Mouse (Mus musculus) megakaryocyte, embryonic 14.5 days (primary cell): ENCODE data around the gene Ift20. TPM values are rescaled to one million over a fixed set of nuclear protein-coding genes. Genes with fewer than 3 reads are reported as not detected.

Source experiments
- H3K27me3 ChIP-seq: replicated peaks from 2 replicates; pipeline ENCODE3; 2012; ENCODE audit warnings: inconsistent platforms
- H3K36me3 ChIP-seq: replicated peaks from 2 replicates; pipeline ENCODE3; 2012; ENCODE audit warnings: low read length, inconsistent platforms, mixed read lengths
- H3K4me1 ChIP-seq: 2 replicates; pipeline ENCODE4 v1.6.1; 2012; ENCODE audit warnings: inconsistent platforms
- H3K4me3 ChIP-seq: replicated peaks from 2 replicates; pipeline ENCODE3; 2012; ENCODE audit warnings: moderate library complexity, mild to moderate bottlenecking, inconsistent platforms
- H3K9me3 ChIP-seq: 2 replicates; pipeline ENCODE4 v1.6.1; 2012; ENCODE audit warnings: inconsistent platforms
- FLI1 ChIP-seq: IDR thresholded peaks from 2 replicates; pipeline ENCODE4 v1.6.1; 2012; ENCODE audit warnings: low read length, inconsistent platforms, mixed read lengths
- GATA1 ChIP-seq: IDR thresholded peaks from 3 replicates; pipeline ENCODE4 v1.6.1; 2012; ENCODE audit warnings: mixed read lengths, low read length, inconsistent platforms, borderline replicate concordance
- polyA plus RNA-seq: library from polyadenylated mRNA; stranded (reverse); fragments of >175 nt; gene quantifications from 2 replicates; pipeline ENCODE4 v1.2.3, GENCODE M21; 2012; ENCODE audit warnings: low replicate concordance; ENCODE audit not compliant: insufficient read depth

The Ift20 gene
- polyA plus RNA-seq, 1 experiment = 119 TPM

DNA sequence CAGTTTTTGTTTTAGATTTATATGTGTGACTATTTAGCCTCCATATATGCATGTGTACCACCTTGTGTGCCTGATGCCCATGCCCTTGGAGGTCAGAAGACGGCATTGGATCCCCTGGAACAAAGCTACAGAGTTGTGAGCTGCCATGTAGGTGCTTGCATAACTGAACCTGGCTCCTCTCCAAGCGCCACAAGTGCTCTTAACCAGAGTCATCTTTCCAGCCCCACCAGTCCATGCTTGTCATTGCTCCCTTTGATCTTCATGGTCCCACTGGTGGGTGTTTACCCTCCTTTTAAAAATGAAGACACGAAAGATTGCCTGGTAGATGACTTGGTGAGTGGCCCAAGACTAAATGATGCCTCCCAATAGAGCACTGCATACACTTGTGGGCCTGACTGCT lies 4.2 kb downstream of the Ift20 start:
- TF ChIP-seq FLI1 = no peak
- TF ChIP-seq GATA1 = no peak
- Histone ChIP-seq H3K4me3 (no peak overlapping the region), H3K4me1 (peaks cover 50% of the 10 kb centered on the region), H3K36me3 (peaks cover 65% of the 10 kb centered on the region), H3K27me3 (no peaks in the 10 kb centered on the region), H3K9me3 (no peaks in the 10 kb centered on the region)

DNA sequence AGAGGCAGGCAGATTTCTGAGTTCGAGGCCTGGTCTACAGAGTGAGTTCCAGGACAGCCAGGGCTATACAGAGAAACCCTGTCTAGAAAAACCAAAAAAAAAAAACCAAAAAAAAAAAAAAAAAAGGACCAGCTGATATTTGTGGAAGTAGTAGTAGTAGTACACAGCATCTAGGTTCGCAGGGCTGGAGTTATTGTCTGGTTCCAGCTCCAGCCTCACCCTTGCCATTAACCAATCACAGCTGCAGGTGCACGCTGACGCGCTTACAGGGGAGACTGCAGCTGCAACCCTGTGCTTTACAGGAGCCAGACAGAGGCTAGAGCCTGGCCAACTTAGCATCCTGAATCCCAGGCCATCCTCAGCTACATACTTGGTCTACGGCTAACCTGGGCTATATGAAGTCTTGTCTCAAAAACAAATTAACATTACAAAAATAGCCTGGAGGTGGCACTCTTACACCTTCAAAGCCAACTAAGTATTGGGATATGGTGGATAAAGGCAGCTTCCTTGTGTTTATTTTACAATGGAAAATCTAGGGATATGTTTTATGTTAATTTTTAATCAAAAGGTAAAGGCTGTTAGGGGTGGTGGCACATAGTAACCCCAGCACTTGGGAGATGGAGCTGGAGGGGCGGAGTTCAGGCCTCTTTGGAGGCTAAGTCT lies 8.4 kb downstream of the Ift20 start:
- Histone ChIP-seq H3K36me3 (peaks cover 68% of the 10 kb centered on the region), H3K4me1 (peaks cover 46% of the 10 kb centered on the region), H3K27me3 (no peaks in the 10 kb centered on the region), H3K9me3 (no peaks in the 10 kb centered on the region), H3K4me3 (no peak overlapping the region)
- TF ChIP-seq GATA1 (no peak), FLI1 (no peak)

DNA sequence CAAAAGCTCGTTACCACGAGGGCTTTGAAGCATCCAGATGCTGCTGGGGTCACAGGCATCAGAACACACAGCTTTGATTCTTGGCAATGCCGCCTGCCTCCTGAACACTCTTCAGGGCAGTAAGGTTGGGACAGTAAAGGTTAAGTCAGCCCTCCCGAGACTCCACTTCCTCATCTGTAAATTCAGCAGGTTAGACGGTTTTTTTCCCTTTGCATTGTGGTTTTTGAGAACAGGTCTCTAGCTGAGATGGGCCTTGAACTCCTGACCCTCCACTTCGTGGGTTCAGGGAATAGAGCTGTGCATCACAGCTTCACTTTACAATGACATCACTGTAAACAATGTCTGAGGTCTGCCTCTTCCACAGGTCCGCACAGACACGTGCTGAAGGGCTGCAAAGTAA lies 9.0 kb downstream of the Ift20 start:
- no peak for TF ChIP-seq GATA1
- no peak for TF ChIP-seq FLI1

DNA sequence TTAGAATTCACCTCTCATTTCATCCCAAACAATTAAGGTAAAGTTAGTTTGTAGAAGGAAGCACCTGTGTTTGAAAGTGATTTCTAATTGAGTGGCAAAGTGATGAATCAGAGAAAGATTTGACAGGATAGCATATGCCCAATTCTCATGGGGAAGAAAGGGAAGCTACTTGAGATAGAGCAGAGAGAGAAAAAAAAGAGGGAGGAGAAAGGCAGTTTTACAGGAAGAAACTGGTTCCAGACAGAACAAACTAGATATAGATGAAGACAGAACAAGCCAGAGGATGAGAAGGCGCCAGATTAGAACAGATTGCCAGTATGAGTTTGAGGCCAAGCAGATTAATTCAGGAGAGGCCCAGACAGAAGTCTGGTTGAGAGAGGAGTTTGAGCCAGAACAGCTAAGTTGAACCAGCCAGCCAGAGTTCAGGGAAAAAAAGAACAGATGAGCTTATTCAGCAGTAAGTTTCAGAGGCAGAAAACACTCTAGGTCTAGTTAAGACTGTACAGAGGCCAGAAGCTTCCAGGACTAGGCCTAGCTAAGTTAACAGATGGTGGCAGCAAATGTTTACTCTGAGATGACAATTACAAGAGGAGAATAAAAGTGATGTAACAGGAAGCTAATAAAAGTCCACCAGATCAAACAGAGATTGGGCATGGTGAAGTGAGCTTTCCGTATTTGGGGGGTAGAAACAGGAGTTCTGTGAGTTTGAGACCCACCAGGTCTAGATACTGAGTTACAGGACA lies 11.7 kb downstream of the Ift20 start:
- peaks cover 44% of the 10 kb centered on the region for H3K36me3 ChIP-seq
- H3K9me3 ChIP-seq = no peaks in the 10 kb centered on the region
- H3K4me3 ChIP-seq = no peak overlapping the region
- H3K4me1 ChIP-seq = peaks cover 72% of the 10 kb centered on the region
- TF ChIP-seq GATA1 (no peak), FLI1 (no peak)
- H3K27me3 ChIP-seq = no peaks in the 10 kb centered on the region

More for the DNA sequence above, 9.0 kb downstream of the Ift20 start:
- H3K4me3 ChIP-seq = no peak overlapping the region
- peaks cover 51% of the 10 kb centered on the region for H3K4me1 ChIP-seq
- peaks cover 62% of the 10 kb centered on the region for H3K36me3 ChIP-seq
- H3K27me3 ChIP-seq = no peaks in the 10 kb centered on the region
- no peaks in the 10 kb centered on the region for H3K9me3 ChIP-seq

DNA sequence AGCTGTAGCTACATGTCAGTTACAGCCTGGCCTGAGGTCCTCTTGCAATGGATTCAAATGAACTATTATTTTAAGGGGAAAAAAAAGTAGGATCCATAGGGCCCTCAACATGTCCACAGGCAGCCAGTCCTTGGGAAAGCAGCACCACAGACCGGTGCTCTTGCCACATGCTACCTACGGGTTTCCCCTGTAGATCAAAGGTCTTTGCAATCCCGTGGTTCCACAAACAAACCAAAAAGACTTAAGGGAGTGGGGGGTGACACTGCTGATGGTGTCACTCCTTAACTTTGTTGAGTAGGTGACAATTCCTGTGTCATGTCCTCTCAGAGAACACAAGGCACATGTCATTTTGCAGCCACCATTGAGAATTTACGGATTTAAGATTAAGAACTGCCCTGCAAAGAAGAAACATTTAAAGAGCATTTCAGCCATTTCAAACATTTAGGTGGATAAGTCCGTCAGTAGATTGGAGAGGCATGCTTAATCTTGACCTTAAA lies 13.4 kb downstream of the Ift20 start:
- H3K4me1 ChIP-seq = peaks cover 70% of the 10 kb centered on the region
- peaks cover 40% of the 10 kb centered on the region for H3K36me3 ChIP-seq
- peaks cover 6% of the 10 kb centered on the region for H3K9me3 ChIP-seq
- no peaks in the 10 kb centered on the region for H3K27me3 ChIP-seq
- no peak for TF ChIP-seq FLI1
- no peak for TF ChIP-seq GATA1
- peak overlapping the region; percentile 91 for H3K4me3 ChIP-seq

DNA sequence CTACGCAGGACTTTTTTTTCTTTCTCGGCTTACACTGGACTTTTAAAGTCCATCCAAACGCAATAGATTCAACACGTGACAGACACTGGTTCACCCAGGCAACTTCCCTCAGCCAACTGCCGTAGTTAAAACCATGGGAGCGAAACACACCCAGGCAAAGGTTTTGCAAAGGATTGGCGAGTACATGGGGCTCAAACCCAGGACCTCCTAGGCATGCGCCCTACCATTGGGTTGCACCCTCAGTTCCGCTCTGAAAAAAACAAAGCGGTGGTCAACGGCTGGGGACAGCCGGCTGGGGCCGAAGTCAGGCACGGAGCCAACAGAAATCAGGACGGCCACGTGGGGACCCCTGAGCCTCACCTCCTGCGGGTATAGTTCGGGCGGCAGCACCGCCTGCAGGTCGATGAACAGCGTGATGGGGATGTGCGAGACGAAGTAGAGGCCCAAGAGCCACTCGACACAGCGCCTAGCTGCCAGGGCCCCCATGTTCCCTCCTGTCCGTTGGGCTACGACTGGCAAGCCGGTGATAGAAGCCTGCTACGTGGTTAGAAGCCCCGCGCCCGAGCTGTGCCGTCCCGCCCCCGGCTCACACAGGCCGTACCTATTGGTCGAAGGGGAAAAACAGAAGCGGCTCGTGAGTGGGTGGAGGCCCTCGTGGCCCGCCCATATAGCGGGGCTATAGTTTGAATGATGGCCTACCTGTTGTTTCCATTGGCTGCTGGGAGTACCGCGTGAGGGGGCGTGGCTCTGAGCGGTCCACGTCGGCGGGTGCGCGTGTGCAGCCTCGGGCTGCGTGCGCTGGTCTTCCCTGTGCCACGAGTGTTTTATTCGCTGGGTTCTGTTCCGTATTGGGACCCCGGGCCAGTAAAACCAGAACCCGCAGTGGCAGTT lies 14.3 kb downstream of the Ift20 start, which contains the start of gene Tmem97:
TSS of gene Tmem97 (minus strand) at position 610 of the 891 bp plus-strand sequence.
- H3K4me1 ChIP-seq = peaks cover 64% of the 10 kb centered on the region

DNA sequence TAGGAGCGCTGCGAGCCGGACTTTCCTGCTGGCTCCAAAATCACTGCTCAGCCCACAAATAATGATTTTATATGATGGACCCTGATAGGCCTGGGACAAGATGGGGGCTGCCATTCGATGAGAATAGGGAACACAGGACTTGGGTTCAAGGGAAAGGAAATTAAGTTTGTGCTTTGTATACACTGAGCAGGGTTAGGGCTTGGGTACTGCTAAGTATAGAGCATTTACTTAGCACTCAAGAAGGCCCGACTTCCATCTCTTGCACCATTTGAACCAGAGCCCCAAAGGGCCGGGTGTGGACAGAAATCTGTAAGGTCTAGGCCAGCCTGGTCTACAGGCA lies 14.9 kb downstream of the Ift20 start:
- H3K4me3 ChIP-seq = peak overlapping the region; percentile 91
- H3K9me3 ChIP-seq = peaks cover 6% of the 10 kb centered on the region
- no peaks in the 10 kb centered on the region for H3K27me3 ChIP-seq
- H3K36me3 ChIP-seq = peaks cover 40% of the 10 kb centered on the region
- H3K4me1 ChIP-seq = peaks cover 66% of the 10 kb centered on the region
- TF ChIP-seq FLI1 (no peak), GATA1 (no peak)

More for the DNA sequence above, 14.3 kb downstream of the Ift20 start, which contains the start of gene Tmem97:
- H3K36me3 ChIP-seq = peaks cover 40% of the 10 kb centered on the region
- H3K4me3 ChIP-seq = peak within 1 kb of the TSS; percentile 91
- H3K9me3 ChIP-seq = peaks cover 6% of the 10 kb centered on the region
- no peak for TF ChIP-seq GATA1
- no peak for TF ChIP-seq FLI1
- H3K27me3 ChIP-seq = no peaks in the 10 kb centered on the region

DNA sequence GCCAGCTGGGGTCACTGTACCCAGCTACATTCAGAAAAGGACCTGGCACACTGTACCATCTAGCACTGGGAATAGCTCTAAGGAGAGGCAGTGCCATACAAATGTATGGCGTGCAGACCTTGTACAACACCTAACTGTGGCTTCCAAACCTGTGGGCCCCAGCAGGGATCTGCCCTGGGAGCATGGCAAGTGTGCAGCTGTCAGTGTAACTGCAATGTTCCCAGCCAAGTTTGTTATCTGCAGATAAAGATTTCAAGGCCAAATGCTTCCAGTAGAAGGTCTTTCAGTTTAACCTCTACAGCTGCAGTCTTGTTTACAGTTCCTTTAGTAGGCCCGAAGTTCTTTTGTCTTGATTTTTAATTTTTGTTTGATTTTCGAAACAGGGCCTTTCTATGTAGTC lies 19.5 kb downstream of the Ift20 start:
- TF ChIP-seq GATA1 (no peak), FLI1 (no peak)
- Histone ChIP-seq H3K27me3 (no peaks in the 10 kb centered on the region), H3K4me3 (no peak overlapping the region), H3K9me3 (peaks cover 6% of the 10 kb centered on the region), H3K4me1 (peaks cover 69% of the 10 kb centered on the region), H3K36me3 (peaks cover 61% of the 10 kb centered on the region)

DNA sequence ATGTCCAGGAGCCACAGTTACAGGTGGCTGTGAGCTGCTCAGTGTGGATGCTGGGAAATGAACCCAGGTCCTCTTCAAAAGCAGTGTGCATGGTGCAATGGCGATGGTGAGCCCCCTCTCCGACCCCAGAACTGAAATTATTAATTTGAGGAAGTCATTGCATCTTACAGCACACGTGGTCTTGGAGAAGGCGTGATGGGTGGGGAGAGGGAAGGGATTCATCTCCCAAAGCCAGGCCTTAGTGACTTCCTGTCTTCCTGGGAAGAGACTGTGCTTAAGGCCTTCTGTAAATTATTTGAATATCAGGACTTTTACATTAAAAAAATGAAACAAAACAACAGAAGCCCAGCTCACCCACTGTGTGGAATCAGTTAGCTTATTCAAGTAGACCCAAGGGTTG lies 19.9 kb downstream of the Ift20 start:
- Histone ChIP-seq H3K4me1 (peaks cover 69% of the 10 kb centered on the region), H3K27me3 (no peaks in the 10 kb centered on the region), H3K4me3 (no peak overlapping the region), H3K9me3 (peaks cover 6% of the 10 kb centered on the region), H3K36me3 (peaks cover 65% of the 10 kb centered on the region)
- TF ChIP-seq GATA1 (no peak), FLI1 (no peak)
